Mouse (Mus musculus) stomach, embryonic 14.5 days (tissue): ENCODE measurements around the gene Gpr18. TPM values are rescaled to one million over a fixed set of nuclear protein-coding genes. Genes with fewer than 3 reads are reported as not detected.
A peak's percentile ranks its signal among the peaks of the same experiment; 100 is the strongest.

Experiments used
- ATAC-seq: fragments of 200-750 bp; cut with Nextera tagmentation; 2 replicates; pipeline ENCODE4 v1.8.0; 2017; ENCODE audit warnings: low read depth, moderate TSS enrichment; ENCODE audit not compliant: insufficient number of reproducible peaks, insufficient read depth, low FRiP score
- H3K27ac ChIP-seq: fragments of 300-500 bp; sonication (generic); 2 replicates; pipeline ENCODE4 v1.5.1; 2014; ENCODE audit warnings: mild to moderate bottlenecking, low read length, moderate library complexity, mixed read lengths
- H3K27me3 ChIP-seq: fragments of 300-500 bp; sonication (generic); 2 replicates; pipeline ENCODE4 v1.6.1; 2014; ENCODE audit warnings: low read length, control low read depth, mixed read lengths; ENCODE audit not compliant: control insufficient read depth, insufficient read depth
- H3K36me3 ChIP-seq: fragments of 300-500 bp; sonication (generic); 2 replicates; pipeline ENCODE4 v1.6.1; 2014; ENCODE audit warnings: mild to moderate bottlenecking, control low read depth, low read length, moderate library complexity, mixed read lengths; ENCODE audit not compliant: control insufficient read depth, insufficient read depth
- H3K4me1 ChIP-seq: fragments of 300-500 bp; sonication (generic); 2 replicates; pipeline ENCODE4 v1.6.1; 2014; ENCODE audit warnings: low read length, control low read depth, mixed read lengths; ENCODE audit not compliant: control insufficient read depth, insufficient read depth
- H3K4me2 ChIP-seq: fragments of 300-500 bp; sonication (generic); replicated peaks from 2 replicates; pipeline ENCODE4 v1.6.1; 2014; ENCODE audit warnings: low read depth, low read length, control low read depth
- H3K4me3 ChIP-seq: fragments of 300-500 bp; sonication (generic); 2 replicates; pipeline ENCODE4 v1.5.1; 2014; ENCODE audit warnings: low read depth, low read length, control low read depth
- H3K9ac ChIP-seq: fragments of 300-500 bp; sonication (generic); replicated peaks from 2 replicates; pipeline ENCODE4 v1.6.1; 2014; ENCODE audit warnings: low read depth, mild to moderate bottlenecking, control low read depth, low read length, moderate library complexity, mixed read lengths
- H3K9me3 ChIP-seq: fragments of 300-500 bp; sonication (generic); 2 replicates; pipeline ENCODE4 v1.6.1; 2016; ENCODE audit warnings: low read depth, low read length, control low read depth; ENCODE audit not compliant: control insufficient read depth
- WGBS: fragments of 180-500 bp; shearing (Covaris S2); extraction: QIAGEN DNeasy Blood & Tissue Kit; methylation state at CpG from one replicate; pipeline ENCODE4 v1.1.7; 2014; 5-methylcytosine and 5-hydroxymethylcytosine counted together
- polyA plus RNA-seq: library from polyadenylated mRNA; unstranded; fragments of >200 nt; fragmentation: Nextera tagmentation; extraction: Ambion mirVana; gene quantifications from 2 replicates; pipeline ENCODE4 v1.2.1, GENCODE M21; 2014

Gpr18 gene
- polyA plus RNA-seq, 1 experiment from 2014 or later: 1.1 TPM

DNA sequence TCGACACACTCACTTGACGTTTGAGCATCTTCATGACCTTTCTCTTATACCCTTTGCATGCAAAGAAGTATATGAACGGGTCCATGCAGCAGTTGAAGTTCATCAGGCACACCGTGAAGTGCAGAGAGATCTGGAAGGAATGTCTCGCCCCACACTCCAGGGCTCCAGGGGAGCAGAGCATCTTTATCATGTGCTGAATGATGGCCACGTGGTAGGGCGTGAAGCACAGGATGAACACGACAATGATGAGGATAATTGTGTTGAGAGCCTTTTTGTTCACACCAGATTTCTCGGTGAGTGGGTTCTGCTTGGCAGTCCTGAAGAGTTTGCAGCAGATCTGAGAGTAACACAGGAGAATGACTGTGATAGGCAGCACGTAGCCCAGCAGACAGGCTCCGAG is 38.5 kb upstream of the Gpr18 start:
- Histone ChIP-seq H3K4me3 (no peak overlapping the region), H3K9ac (no peak overlapping the region), H3K36me3 (no peaks in the 10 kb centered on the region), H3K27me3 (no peaks in the 10 kb centered on the region), H3K27ac (no peak overlapping the region), H3K4me2 (no peak overlapping the region), H3K4me1 (no peaks in the 10 kb centered on the region), H3K9me3 (no peaks in the 10 kb centered on the region)
- 92% methylated on average over 11 of the region's 11 CpGs for WGBS
- ATAC-seq: no peak

DNA sequence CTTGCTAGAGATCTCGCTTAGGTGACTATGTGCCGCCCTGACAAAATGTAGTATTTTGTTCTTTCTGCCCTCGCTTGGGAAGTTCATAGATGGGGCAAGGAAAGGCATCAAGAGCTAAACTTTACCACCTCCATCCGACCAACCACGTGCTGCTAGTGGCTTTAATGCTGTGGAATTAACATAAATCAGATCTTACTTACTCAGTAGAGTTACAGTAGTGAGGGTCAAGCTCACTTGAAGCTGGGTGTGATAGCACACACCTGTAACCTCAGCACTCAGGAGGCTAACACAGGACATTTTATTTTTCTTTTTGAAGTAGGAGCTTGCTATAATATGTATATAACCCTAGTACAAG is 36.4 kb upstream of the Gpr18 start:
- H3K9me3 ChIP-seq: no peaks in the 10 kb centered on the region
- H3K4me3 ChIP-seq: no peak overlapping the region
- no peak overlapping the region for H3K4me2 ChIP-seq
- H3K9ac ChIP-seq: no peak overlapping the region
- ATAC-seq: no peak
- H3K36me3 ChIP-seq: no peaks in the 10 kb centered on the region
- 76% methylated on average over 5 of the region's 5 CpGs for WGBS
- H3K27ac ChIP-seq: no peak overlapping the region
- H3K27me3 ChIP-seq: no peaks in the 10 kb centered on the region
- H3K4me1 ChIP-seq: no peaks in the 10 kb centered on the region

DNA sequence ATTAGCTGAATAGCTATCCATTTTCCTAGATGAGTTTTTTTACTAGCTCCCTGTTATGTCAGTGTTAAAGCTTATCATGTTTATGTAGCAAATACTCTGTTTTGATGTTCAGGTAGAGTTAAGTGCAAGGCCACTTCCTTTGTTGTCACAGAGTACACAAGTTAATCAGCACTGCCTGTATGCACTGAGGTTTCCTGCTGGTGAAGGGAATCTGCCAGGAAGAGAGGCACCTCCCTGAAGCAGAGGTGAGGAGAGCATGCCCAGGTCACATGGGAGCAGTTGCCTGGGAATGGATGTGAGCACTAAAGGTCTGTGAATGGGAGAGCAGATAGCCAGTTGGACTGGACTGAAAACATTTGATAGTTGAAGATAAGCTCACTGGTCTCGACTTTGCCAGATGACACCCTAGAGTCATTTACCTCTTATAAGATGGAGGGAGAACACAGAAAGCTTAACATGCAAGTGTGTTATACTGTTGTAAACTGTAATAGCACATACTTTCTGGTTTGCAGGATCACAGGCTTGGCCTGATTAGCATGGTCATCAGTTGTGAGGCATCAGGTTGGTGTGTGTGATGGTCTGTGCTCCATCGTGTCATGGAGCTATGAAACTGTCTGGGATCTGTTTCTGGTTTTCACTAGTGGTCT is 35.9 kb upstream of the Gpr18 start:
- no peak overlapping the region for H3K9ac ChIP-seq
- no peak overlapping the region for H3K27ac ChIP-seq
- H3K9me3 ChIP-seq: no peaks in the 10 kb centered on the region
- H3K27me3 ChIP-seq: no peaks in the 10 kb centered on the region
- no peaks in the 10 kb centered on the region for H3K36me3 ChIP-seq
- whole genome bisulfite sequencing: 69% methylated on average over 2 of the region's 2 CpGs
- H3K4me2 ChIP-seq: no peak overlapping the region
- H3K4me1 ChIP-seq: no peaks in the 10 kb centered on the region
- ATAC-seq: peak; percentile 56; the same call in 1 of the 2 replicates
- no peak overlapping the region for H3K4me3 ChIP-seq

DNA sequence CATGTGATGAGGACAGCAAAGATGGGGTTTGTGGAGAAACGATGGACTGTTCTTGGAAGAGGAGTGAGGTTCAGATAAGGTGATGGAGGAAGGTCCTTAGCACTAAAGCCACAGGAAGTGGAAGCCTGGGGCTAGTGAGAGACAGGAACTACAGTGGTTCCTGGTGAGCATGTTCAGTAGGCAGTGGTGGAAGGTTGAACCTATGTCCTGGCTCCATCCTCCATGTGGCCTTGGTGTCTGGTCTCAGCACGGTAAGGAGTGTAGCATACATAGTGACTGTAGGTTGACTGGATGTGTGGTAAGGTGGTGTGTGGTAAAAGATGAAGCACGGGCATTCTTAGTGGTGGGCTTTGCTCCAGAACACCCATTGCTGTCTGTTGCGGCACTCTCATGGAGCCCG is 34.3 kb upstream of the Gpr18 start:
- no peak overlapping the region for H3K4me2 ChIP-seq
- no peak overlapping the region for H3K9ac ChIP-seq
- no peak for ATAC-seq
- no peak overlapping the region for H3K27ac ChIP-seq
- no peak overlapping the region for H3K4me3 ChIP-seq
- no peaks in the 10 kb centered on the region for H3K27me3 ChIP-seq
- no peaks in the 10 kb centered on the region for H3K36me3 ChIP-seq
- no peaks in the 10 kb centered on the region for H3K4me1 ChIP-seq
- H3K9me3 ChIP-seq: no peaks in the 10 kb centered on the region
- WGBS: 94% methylated on average over 5 of the region's 5 CpGs

DNA sequence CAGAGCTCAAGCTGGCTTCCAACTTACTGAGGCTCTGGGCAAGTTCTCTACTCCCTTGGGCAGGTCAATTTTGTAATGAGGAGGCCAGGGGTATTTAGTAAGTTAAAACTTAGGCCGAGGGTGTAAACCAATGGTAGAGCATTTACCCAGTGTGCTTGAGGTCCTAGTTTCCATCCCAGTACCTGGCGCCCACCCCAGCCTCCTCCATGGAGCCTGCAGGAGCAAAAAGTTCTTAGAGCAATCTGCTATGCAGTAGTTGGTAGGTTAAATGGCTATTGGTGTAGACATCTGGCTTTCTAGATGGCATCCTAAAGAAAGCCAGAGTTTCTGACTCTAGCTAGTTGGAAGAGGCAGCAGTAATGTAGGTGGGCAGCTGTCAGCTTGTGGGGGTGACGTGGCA is 33.9 kb upstream of the Gpr18 start:
- 92% methylated on average over 3 of the region's 3 CpGs for WGBS
- ATAC-seq: no peak

DNA sequence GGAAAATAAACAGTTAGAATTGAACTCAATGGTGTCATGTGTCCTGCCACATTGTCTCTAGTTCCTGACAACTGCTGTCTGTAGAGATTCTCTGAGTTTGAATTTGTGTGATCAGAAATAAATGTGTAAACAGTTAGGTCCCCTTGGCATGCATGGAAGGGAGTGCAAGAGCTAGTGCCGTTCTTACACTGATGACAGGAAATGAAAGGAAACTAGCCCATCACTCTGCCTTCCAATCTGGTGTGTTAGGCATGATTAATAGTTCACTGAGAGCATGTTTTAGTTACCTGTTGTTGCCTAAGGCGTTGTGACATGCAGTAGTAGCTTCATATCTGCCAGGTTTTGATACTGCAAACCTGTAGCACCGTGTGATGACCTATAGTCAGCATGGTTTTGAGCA is 32.4 kb upstream of the Gpr18 start:
- no peak for ATAC-seq
- H3K9ac ChIP-seq: no peak overlapping the region
- no peak overlapping the region for H3K27ac ChIP-seq
- H3K4me1 ChIP-seq: no peaks in the 10 kb centered on the region
- H3K36me3 ChIP-seq: no peaks in the 10 kb centered on the region
- WGBS: 76% methylated on average over 3 of the region's 3 CpGs
- H3K27me3 ChIP-seq: no peaks in the 10 kb centered on the region
- no peaks in the 10 kb centered on the region for H3K9me3 ChIP-seq
- no peak overlapping the region for H3K4me2 ChIP-seq
- no peak overlapping the region for H3K4me3 ChIP-seq

More for the DNA sequence above, 33.9 kb upstream of the Gpr18 start:
- no peak overlapping the region for H3K27ac ChIP-seq
- no peaks in the 10 kb centered on the region for H3K36me3 ChIP-seq
- no peak overlapping the region for H3K9ac ChIP-seq
- H3K4me1 ChIP-seq: no peaks in the 10 kb centered on the region
- no peaks in the 10 kb centered on the region for H3K9me3 ChIP-seq
- no peaks in the 10 kb centered on the region for H3K27me3 ChIP-seq
- no peak overlapping the region for H3K4me2 ChIP-seq
- H3K4me3 ChIP-seq: no peak overlapping the region

DNA sequence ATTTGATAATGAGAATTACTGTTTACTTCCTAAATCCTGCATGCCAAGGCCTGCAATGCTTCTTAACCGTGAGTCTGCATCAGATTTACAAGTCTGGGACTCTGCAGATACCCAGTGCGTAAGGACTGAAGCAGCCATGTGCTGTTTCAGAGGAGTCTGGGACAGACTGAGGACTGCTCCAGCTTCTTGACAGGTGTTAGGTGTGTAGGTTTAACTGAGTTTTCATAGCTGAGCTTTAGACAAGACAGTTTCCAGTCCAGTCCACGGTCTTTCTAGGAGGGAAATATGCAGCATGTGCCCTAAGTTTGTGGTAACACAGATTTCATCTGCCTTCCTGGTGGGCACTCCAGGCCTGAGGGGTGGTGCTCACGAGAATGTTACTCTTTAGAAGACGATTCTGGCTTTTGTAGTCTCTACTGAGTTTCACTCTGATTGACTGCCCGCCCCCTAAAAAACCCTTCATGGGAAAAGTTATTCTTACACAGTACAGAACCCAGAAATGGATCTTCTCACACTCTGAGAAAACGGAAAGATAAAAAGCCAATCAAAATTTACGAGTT is 31.7 kb upstream of the Gpr18 start:
- Histone ChIP-seq H3K4me1 (no peaks in the 10 kb centered on the region), H3K9me3 (no peaks in the 10 kb centered on the region), H3K36me3 (no peaks in the 10 kb centered on the region), H3K27ac (peak overlapping the region; percentile 77; the same call in 1 of the 2 replicates), H3K27me3 (no peaks in the 10 kb centered on the region), H3K4me2 (no peak overlapping the region), H3K9ac (no peak overlapping the region), H3K4me3 (no peak overlapping the region)
- no peak for ATAC-seq
- WGBS: 53% methylated on average over 8 of the region's 8 CpGs

DNA sequence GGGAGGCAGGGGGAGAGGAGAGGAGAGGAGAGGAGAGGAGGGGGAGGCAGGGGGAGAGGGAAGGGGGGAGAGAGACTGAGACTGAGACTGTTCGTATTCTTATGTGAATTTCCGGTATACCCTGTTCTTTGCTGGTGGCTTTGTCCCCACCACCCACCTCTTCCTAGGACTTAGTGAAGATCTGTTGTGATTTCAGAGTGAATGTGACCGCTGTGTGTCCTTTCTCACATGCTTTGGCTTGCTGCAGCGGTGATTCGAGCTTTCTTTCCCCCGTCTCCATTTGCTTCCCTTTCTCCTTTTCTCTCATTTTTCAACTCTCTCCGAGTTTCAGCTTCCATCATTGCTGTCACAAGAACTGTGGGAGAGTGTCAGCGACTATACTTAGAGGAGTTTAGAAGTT is 31.1 kb upstream of the Gpr18 start:
- Histone ChIP-seq H3K27ac (peak overlapping the region; percentile 77; the same call in 1 of the 2 replicates), H3K4me3 (no peak overlapping the region), H3K4me2 (no peak overlapping the region), H3K9me3 (no peaks in the 10 kb centered on the region), H3K36me3 (no peaks in the 10 kb centered on the region), H3K27me3 (no peaks in the 10 kb centered on the region), H3K4me1 (no peaks in the 10 kb centered on the region), H3K9ac (no peak overlapping the region)
- ATAC-seq: no peak
- 28% methylated on average over 8 of the region's 8 CpGs for WGBS

DNA sequence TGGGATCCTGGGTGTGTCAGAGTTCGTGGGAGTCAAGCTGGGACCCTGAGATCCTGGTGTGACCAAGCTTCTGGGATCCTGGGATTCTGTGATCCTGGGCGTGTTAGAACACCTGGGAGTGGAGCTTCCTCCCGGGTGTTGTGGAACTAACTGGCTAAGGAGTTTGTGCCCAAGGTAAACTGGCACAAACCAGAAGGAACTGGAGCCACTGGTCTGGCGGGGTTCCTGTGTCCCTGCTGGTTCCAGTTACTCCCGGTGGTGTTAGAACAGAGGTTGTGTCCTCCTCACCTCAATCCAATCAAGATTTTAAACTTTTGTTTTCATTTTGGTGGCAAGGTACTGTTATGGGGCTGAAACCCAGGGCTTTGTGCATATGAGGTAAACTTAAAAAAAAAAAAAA is 30.6 kb upstream of the Gpr18 start:
- 76% methylated on average over 5 of the region's 5 CpGs for WGBS
- Histone ChIP-seq H3K4me3 (no peak overlapping the region), H3K27me3 (no peaks in the 10 kb centered on the region), H3K4me2 (no peak overlapping the region), H3K27ac (no peak overlapping the region), H3K36me3 (no peaks in the 10 kb centered on the region), H3K4me1 (no peaks in the 10 kb centered on the region), H3K9ac (no peak overlapping the region), H3K9me3 (no peaks in the 10 kb centered on the region)
- ATAC-seq: no peak
